29 mouse cellular contexts compared by ENCODE assay signal in genomic region chr13:45894234-45894633, GRCm38 (mm10).
DNase-seq lines count a peak whose midpoint lies in the region; ATAC-seq and TF ChIP-seq lines count a peak whose summit lies in the region.
"Had no signal": no experiment of that assay in that cellular context is flagged by ENCODE, and none has a peak within 500 bp of the region (broad histone marks: within the 10 kb centered on the region; RNA-seq: fewer than 3 reads in every experiment).

No protein-coding gene starts in this region.

- H3K9me3 ChIP-seq in kidney, postnatal 0 days (replicated peaks; ENCODE audit: low read length) = no peaks in the 10 kb centered on the region
- H3K9me3 ChIP-seq in kidney, embryonic 16.5 days (ENCODE audit: low read length) = no peaks in the 10 kb centered on the region
- no peaks in the 10 kb centered on the region for H3K9me3 ChIP-seq in liver, embryonic 15.5 days (replicated peaks)
- H3K9me3 ChIP-seq in forebrain, embryonic 15.5 days = no peaks in the 10 kb centered on the region
- H3K9me3 ChIP-seq: embryonic facial prominence, embryonic 12.5 days; forebrain, embryonic 10.5 days; heart, embryonic 15.5 days; hindbrain, embryonic 12.5 days; limb, embryonic 13.5 days; midbrain, embryonic 15.5 days had no signal

- no peak for TF ChIP-seq CTCF in kidney, postnatal 0 days (IDR thresholded peaks at IDR 0.05; ENCODE audit: low read depth)

- no peak overlapping the region for H3K9ac ChIP-seq in kidney, postnatal 0 days (ENCODE audit: low read depth, low read length)
- no peak overlapping the region for H3K9ac ChIP-seq in kidney, embryonic 16.5 days (replicated peaks; ENCODE audit: low read length)
- no peak overlapping the region for H3K9ac ChIP-seq in liver, embryonic 15.5 days
- no peak overlapping the region for H3K9ac ChIP-seq in forebrain, embryonic 15.5 days (replicated peaks)
- H3K9ac ChIP-seq: embryonic facial prominence, embryonic 12.5 days; heart, embryonic 15.5 days; hindbrain, embryonic 12.5 days; limb, embryonic 13.5 days; midbrain, embryonic 15.5 days had no signal

- no peaks in the 10 kb centered on the region for H3K27me3 ChIP-seq in kidney, postnatal 0 days (ENCODE audit: insufficient read depth, low read length)
- H3K27me3 ChIP-seq in kidney, embryonic 16.5 days (ENCODE audit: insufficient read depth, low read length) = no peaks in the 10 kb centered on the region
- H3K27me3 ChIP-seq in liver, embryonic 15.5 days = no peaks in the 10 kb centered on the region
- no peaks in the 10 kb centered on the region for H3K27me3 ChIP-seq in forebrain, embryonic 15.5 days
- H3K27me3 ChIP-seq: CH12.LX; embryonic facial prominence, embryonic 12.5 days; heart, embryonic 15.5 days; hindbrain, embryonic 12.5 days; limb, embryonic 13.5 days; midbrain, embryonic 15.5 days had no signal

- peaks cover 17% of the 10 kb centered on the region for H3K4me1 ChIP-seq in kidney, postnatal 0 days (replicated peaks; ENCODE audit: insufficient read depth, low read length)
- H3K4me1 ChIP-seq in kidney, embryonic 16.5 days (ENCODE audit: insufficient read depth, low read length) = peaks cover 31% of the 10 kb centered on the region
- peaks cover 22% of the 10 kb centered on the region for H3K4me1 ChIP-seq in liver, embryonic 15.5 days (replicated peaks)
- no peaks in the 10 kb centered on the region; the same call in none of the 2 replicates for H3K4me1 ChIP-seq in forebrain, embryonic 15.5 days

- H3K36me3 ChIP-seq in kidney, postnatal 0 days (ENCODE audit: insufficient read depth, low read length) = no peaks in the 10 kb centered on the region
- no peaks in the 10 kb centered on the region for H3K36me3 ChIP-seq in kidney, embryonic 16.5 days (ENCODE audit: insufficient read depth, low read length)
- no peaks in the 10 kb centered on the region for H3K36me3 ChIP-seq in liver, embryonic 15.5 days (replicated peaks)
- no peaks in the 10 kb centered on the region for H3K36me3 ChIP-seq in forebrain, embryonic 15.5 days
- H3K36me3 ChIP-seq: embryonic facial prominence, embryonic 12.5 days; forebrain, embryonic 10.5 days; heart, embryonic 15.5 days; hindbrain, embryonic 12.5 days; limb, embryonic 13.5 days; midbrain, embryonic 15.5 days had no signal

- H3K4me3 ChIP-seq in kidney, postnatal 0 days (replicated peaks; ENCODE audit: low read depth, low read length) = no peak overlapping the region
- H3K4me3 ChIP-seq in kidney, embryonic 16.5 days (ENCODE audit: low read length) = no peak overlapping the region
- H3K4me3 ChIP-seq in liver, embryonic 15.5 days (replicated peaks) = no peak overlapping the region
- no peak overlapping the region for H3K4me3 ChIP-seq in forebrain, embryonic 15.5 days
- H3K4me3 ChIP-seq: embryonic facial prominence, embryonic 12.5 days; forebrain, embryonic 10.5 days; heart, embryonic 15.5 days; hindbrain, embryonic 12.5 days; left cerebral cortex, adult 2 months; limb, embryonic 13.5 days; midbrain, embryonic 15.5 days had no signal

- no peak overlapping the region for H3K4me2 ChIP-seq in kidney, postnatal 0 days (ENCODE audit: low read length)
- no peak overlapping the region for H3K4me2 ChIP-seq in kidney, embryonic 16.5 days (replicated peaks; ENCODE audit: low read depth, low read length)
- H3K4me2 ChIP-seq in liver, embryonic 15.5 days = no peak overlapping the region
- H3K4me2 ChIP-seq in forebrain, embryonic 15.5 days (replicated peaks) = no peak overlapping the region
- H3K4me2 ChIP-seq: embryonic facial prominence, embryonic 12.5 days; heart, embryonic 15.5 days; hindbrain, embryonic 12.5 days; limb, embryonic 13.5 days; midbrain, embryonic 15.5 days had no signal

- ATAC-seq in kidney, postnatal 0 days (replicated peaks; ENCODE audit: low FRiP score, low read depth) = no peak
- ATAC-seq in kidney, embryonic 16.5 days (ENCODE audit: low FRiP score, low TSS enrichment) = no peak
- ATAC-seq in CD4-positive, CD25-positive, alpha-beta regulatory T cell, adult 4 months = peak; percentile 77
- ATAC-seq in liver, embryonic 15.5 days (ENCODE audit: insufficient read depth) = peak; percentile 68
- no peak for ATAC-seq in forebrain, embryonic 15.5 days (replicated peaks)
- ATAC-seq: forebrain, embryonic 16.5 days; hindbrain, postnatal 0 days; midbrain, embryonic 15.5 days had no signal

- 70% methylated on average over 6 of the region's 6 CpGs for WGBS in kidney, postnatal 0 days
- WGBS in kidney, embryonic 16.5 days = 72% methylated on average over 6 of the region's 6 CpGs
- 40% methylated on average over 6 of the region's 6 CpGs for WGBS in liver, embryonic 15.5 days (ENCODE audit: insufficient replicate concordance)
- WGBS in forebrain, embryonic 15.5 days = 89% methylated on average over 6 of the region's 6 CpGs

- DNase-seq in kidney, postnatal 0 days (ENCODE audit: low spot score) = no peak
- DNase-seq in induced T-regulatory cell, adult 2 months (ENCODE audit: low read depth) = peak; percentile 71
- DNase-seq in adrenal gland, adult 18-20 months (ENCODE audit: low spot score in 2 of 2) = no peak
- DNase-seq in layer of hippocampus, adult 18-20 months (ENCODE audit: low spot score in 2 of 2) = no peak
- DNase-seq: adrenal gland, postnatal 14 days; cerebellum, adult 11 months; cerebellum, adult 9-10 months; cerebellum, postnatal 36 days; heart, postnatal 36 days; kidney, adult 18-20 months; kidney, postnatal 14 days; lung, adult 2 months; lung, postnatal 10 days; right cerebral cortex, postnatal 4 days had no signal

- 0 out of 2 replicates have a peak overlapping the region, but pooled peaks have one; percentile 21 for H3K27ac ChIP-seq in kidney, postnatal 0 days
- no peak overlapping the region for H3K27ac ChIP-seq in kidney, embryonic 16.5 days (ENCODE audit: low read length)
- no peak overlapping the region for H3K27ac ChIP-seq in liver, embryonic 15.5 days (replicated peaks)
- H3K27ac ChIP-seq in forebrain, embryonic 15.5 days (replicated peaks) = no peak overlapping the region
- H3K27ac ChIP-seq: forebrain, embryonic 10.5 days; heart, embryonic 15.5 days; hindbrain, embryonic 12.5 days; hindbrain, postnatal 0 days; left cerebral cortex, adult 2 months; limb, embryonic 13.5 days; macrophage; midbrain, embryonic 15.5 days had no signal

Comparison
In these comparisons a context has a peak if more than half of its experiments do, and no peak if none do; other contexts are left out.
1. ATAC-seq: peak in CD4-positive, CD25-positive, alpha-beta regulatory T cell, adult 4 months (single experiment) and liver, embryonic 15.5 days (single experiment); none in kidney, postnatal 0 days (single experiment), kidney, embryonic 16.5 days (single experiment) and forebrain, embryonic 15.5 days (single experiment).